Mouse (Mus musculus) central nervous system, embryonic 11.5 days (tissue): ENCODE data around the gene Rab29. TPM values are rescaled to one million over a fixed set of nuclear protein-coding genes. Genes with fewer than 3 reads are reported as not detected.

Experiments
- polyA plus RNA-seq: library from polyadenylated mRNA; depleted of rRNA; stranded (reverse); fragments of >200 nt; gene quantifications from 2 replicates; pipeline ENCODE4 v1.2.3, GENCODE M21; 2012; rRNA removed

Gene Rab29
- polyA plus RNA-seq, result 10.6 and 12.2 TPM in 2 replicates

GRCm38 (mm10) chr1:131867093-131867945 lies at the start of gene Rab29:
TSS of gene Rab29 (plus strand) at chr1:131867224.

GRCm38 (mm10) chr1:131827207-131827786 lies 39.7 kb upstream of the Rab29 start, which contains the start of gene Slc41a1:
TSS of gene Slc41a1 (plus strand) at chr1:131827493.

GRCm38 (mm10) chr1:131910001-131910648 lies 43.1 kb downstream of the Rab29 start, which contains the start of gene Nucks1:
TSS of gene Nucks1 (plus strand) at chr1:131910534.

Other genes starting within 250 kb of the Rab29 start
- gene Ctse, start 228.9 kb upstream of the Rab29 start, polyA plus RNA-seq, result 0.27 and 0.40 TPM in 2 replicates
- gene Rab7b, start 178.5 kb upstream of the Rab29 start, polyA plus RNA-seq, result 0.51 and 0.61 TPM in 2 replicates
- gene Slc26a9, start 123.2 kb upstream of the Rab29 start, polyA plus RNA-seq, result 0.02 and 0.04 TPM in 2 replicates
- gene Pm20d1, start 69.8 kb upstream of the Rab29 start, polyA plus RNA-seq, result 0.30 and 0.88 TPM in 2 replicates
- gene Slc41a1, start 39.7 kb upstream of the Rab29 start, polyA plus RNA-seq, result 13.0 and 18.0 TPM in 2 replicates
- 91.6 and 121 TPM in 2 replicates for gene Nucks1, start 43.3 kb downstream of the Rab29 start, polyA plus RNA-seq
- 9.5 and 15.7 TPM in 2 replicates for gene Slc45a3, start 95.7 kb downstream of the Rab29 start, polyA plus RNA-seq
- gene Elk4, start 140.4 kb downstream of the Rab29 start, polyA plus RNA-seq, result 25.6 and 31.1 TPM in 2 replicates
- gene Mfsd4a, start 200.8 kb downstream of the Rab29 start, polyA plus RNA-seq, result 0.07 and 0.48 TPM in 2 replicates